Mouse (Mus musculus) heart, adult 2 months (tissue): ENCODE measurements around the gene Shroom3.

Source experiments
- CTCF ChIP-seq: fragments of 200-600 bp; IDR thresholded peaks from 2 replicates; pipeline ENCODE4 v1.8.1; 2022; ENCODE audit warnings: antibody characterized with exemption, mild to moderate bottlenecking, moderate library complexity
- EP300 ChIP-seq: fragments of 200-500 bp; IDR thresholded peaks from 2 replicates; pipeline ENCODE4 v1.6.1; 2011; ENCODE audit warnings: low read depth, low read length, control low read depth; ENCODE audit not compliant: insufficient read depth
- POLR2A ChIP-seq: fragments of 200-500 bp; IDR thresholded peaks from 2 replicates; pipeline ENCODE4 v1.6.1; 2011; ENCODE audit warnings: mild to moderate bottlenecking, low read depth, low read length, control low read depth; ENCODE audit not compliant: insufficient read depth

DNA sequence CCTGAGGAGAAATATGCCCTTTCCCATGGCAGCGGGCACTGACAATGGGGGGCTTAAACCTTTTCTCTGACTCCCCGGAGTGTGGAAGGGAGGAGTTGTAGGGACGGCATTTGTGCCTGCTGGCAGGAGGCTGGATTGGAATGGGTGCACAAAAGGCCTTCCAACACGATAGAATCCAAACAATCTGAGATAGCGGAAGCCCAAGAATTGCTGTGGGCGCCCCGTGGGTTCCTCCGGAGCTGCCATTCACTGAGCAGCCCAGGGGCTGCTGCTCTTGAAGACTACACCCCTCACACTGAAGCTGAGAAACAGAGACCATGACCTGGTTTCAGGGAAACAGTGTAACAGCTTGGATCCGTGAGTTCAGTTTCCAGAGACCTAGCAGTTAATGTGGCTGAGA lies 235.6 kb downstream of the Shroom3 start:
- TF ChIP-seq EP300: no peak
- TF ChIP-seq POLR2A: no peak
- no peak for TF ChIP-seq CTCF
